Mouse (Mus musculus) ovary, postnatal 10 days (tissue): ENCODE results near the gene Ift81.

Experiments
- DNase-seq: peaks from one replicate; pipeline ENCODE4 v3.0.0; 2022; ENCODE audit warnings: low spot score

Ift81 gene

GRCm38 (mm10) chr5:122625565-122626252, 11.4 kb upstream of the Ift81 start:
- no peak for DNase-seq

GRCm38 (mm10) chr5:122624952-122625479, 10.7 kb upstream of the Ift81 start:
- no peak for DNase-seq

- DNase-seq: no peak
These were observed 9.5 kb upstream of the Ift81 start for GRCm38 (mm10) chr5:122623861-122624260.

GRCm38 (mm10) chr5:122622526-122622925, 8.2 kb upstream of the Ift81 start:
- DNase-seq: no peak

GRCm38 (mm10) chr5:122621376-122621886, 7.1 kb upstream of the Ift81 start:
- peak; percentile 19 for DNase-seq

- no peak for DNase-seq
These were observed 5.5 kb upstream of the Ift81 start for GRCm38 (mm10) chr5:122619686-122620296.

GRCm38 (mm10) chr5:122617718-122618117, 3.4 kb upstream of the Ift81 start:
- DNase-seq: no peak

GRCm38 (mm10) chr5:122611651-122612050, 2.7 kb downstream of the Ift81 start:
- DNase-seq: no peak

GRCm38 (mm10) chr5:122604894-122605293, 9.4 kb downstream of the Ift81 start:
- DNase-seq: no peak

GRCm38 (mm10) chr5:122602233-122602632, 12.1 kb downstream of the Ift81 start:
- DNase-seq: no peak

- no peak for DNase-seq
These were observed 18.8 kb downstream of the Ift81 start for GRCm38 (mm10) chr5:122595470-122595869.

GRCm38 (mm10) chr5:122589891-122590290, 24.4 kb downstream of the Ift81 start:
- DNase-seq: no peak

GRCm38 (mm10) chr5:122585546-122585945, 28.8 kb downstream of the Ift81 start:
- no peak for DNase-seq

GRCm38 (mm10) chr5:122584093-122584492, 30.2 kb downstream of the Ift81 start:
- no peak for DNase-seq

- DNase-seq: no peak
These were observed 37.5 kb downstream of the Ift81 start for GRCm38 (mm10) chr5:122576683-122577329.

- no peak for DNase-seq
These were observed 42.3 kb downstream of the Ift81 start for GRCm38 (mm10) chr5:122572001-122572400.

- no peak for DNase-seq
These were observed 47.7 kb downstream of the Ift81 start for GRCm38 (mm10) chr5:122566626-122567025.

- DNase-seq: no peak
These were observed 53.7 kb downstream of the Ift81 start for GRCm38 (mm10) chr5:122560654-122561053.

- DNase-seq: no peak
These were observed 56.2 kb downstream of the Ift81 start for GRCm38 (mm10) chr5:122558127-122558526.

GRCm38 (mm10) chr5:122555107-122555506, 59.2 kb downstream of the Ift81 start:
- no peak for DNase-seq

- no peak for DNase-seq
These were observed 61.7 kb downstream of the Ift81 start for GRCm38 (mm10) chr5:122552638-122553037.

- no peak for DNase-seq
These were observed 63.9 kb downstream of the Ift81 start for GRCm38 (mm10) chr5:122550460-122550859.

GRCm38 (mm10) chr5:122548671-122549070, 65.6 kb downstream of the Ift81 start:
- DNase-seq: no peak
